Mouse (Mus musculus) liver, embryonic 14.5 days (tissue): ENCODE measurements around the gene Efcab9.

Experiments used
- CTCF ChIP-seq: IDR thresholded peaks from 2 replicates; pipeline ENCODE4 v1.5.1; 2016; ENCODE audit warnings: antibody characterized with exemption, low read depth, control low read depth
- EP300 ChIP-seq: IDR thresholded peaks from 2 replicates; pipeline ENCODE4 v1.6.1; 2016; ENCODE audit warnings: antibody characterized with exemption, low read depth

- TF ChIP-seq EP300: no peak
- no peak for TF ChIP-seq CTCF
Measured at GRCm38 (mm10) chr11:32544497-32544896, 12.6 kb upstream of the Efcab9 start.
